Mouse (Mus musculus) layer of hippocampus, adult 2 months (tissue): ENCODE data around the gene Slf1. TPM values are rescaled to one million over a fixed set of nuclear protein-coding genes. Genes with fewer than 3 reads are reported as not detected.
"Not testable (repeated sequence)": the region's sequence is repeated elsewhere in the genome, so short reads cannot be mapped to it uniquely, and the experiment has no call there.

Experiments
- DNase-seq, 2 experiments: peaks; one replicate each; pipeline ENCODE4 v3.0.0; 2022; ENCODE audit warnings: low spot score in 2 of 2
- H3K27ac ChIP-seq: fragments of 200-600 bp; 2 replicates; pipeline ENCODE4 v1.8.1; 2022
- H3K4me3 ChIP-seq: fragments of 200-600 bp; 2 replicates; pipeline ENCODE4 v1.8.1; 2022; ENCODE audit warnings: mild to moderate bottlenecking
- CTCF ChIP-seq: fragments of 200-600 bp; conservative IDR thresholded peaks from 2 replicates; pipeline ENCODE4 v1.8.1; 2022; ENCODE audit warnings: antibody characterized with exemption, mild to moderate bottlenecking, moderate library complexity
- long read RNA-seq, 2 experiments: library from polyadenylated mRNA; stranded (forward); transcript quantifications; one replicate each; pipeline ENCODE4 v2.0.0; 2021; ENCODE audit warnings: borderline mapping rate in 2 of 2
- total RNA-seq, 2 experiments: library from RNA; stranded (reverse); gene quantifications; 2 replicates each; pipeline ENCODE4 v1.2.3; 2021

The Slf1 gene
- total RNA-seq, result 10 to 100 TPM; 16.7 to 17.4 TPM
- long read RNA-seq, experiment 1, partial matches to known transcripts, result 4 of 12 reads
- long read RNA-seq, experiment 1, other reads (novel, unspliced or antisense), result 5 of 12 reads
- long read RNA-seq, experiment 2, partial matches to known transcripts, result 2 of 15 reads
- long read RNA-seq, experiment 2, other reads (novel, unspliced or antisense), result 11 of 15 reads

GRCm38 (mm10) chr13:77134931-77135620 is at the start of gene Slf1, which contains the start of gene 2210408I21Rik:
Slf1 (minus strand) TSS chr13:77135473.
2210408I21Rik (plus strand) TSS chr13:77135540.
- Histone ChIP-seq H3K4me3 (peak within 1 kb of the TSS; percentile 92), H3K27ac (peak within 1 kb of the TSS; percentile 90)

GRCm38 (mm10) chr13:77177931-77178330 is 42.7 kb upstream of the Slf1 start:
- DNase-seq, result no peak
- Histone ChIP-seq H3K27ac (no peak overlapping the region), H3K4me3 (no peak overlapping the region)
- TF ChIP-seq CTCF, result no peak

More at GRCm38 (mm10) chr13:77134931-77135620, at the start of gene Slf1, which contains the start of gene 2210408I21Rik:
- peak; percentile 91 to 92 for DNase-seq
- TF ChIP-seq CTCF, result no peak

GRCm38 (mm10) chr13:77140890-77141289 is 5.6 kb upstream of the Slf1 start:
- no peak for DNase-seq
- TF ChIP-seq CTCF, result no peak
- Histone ChIP-seq H3K27ac (no peak overlapping the region), H3K4me3 (no peak overlapping the region)

DNA sequence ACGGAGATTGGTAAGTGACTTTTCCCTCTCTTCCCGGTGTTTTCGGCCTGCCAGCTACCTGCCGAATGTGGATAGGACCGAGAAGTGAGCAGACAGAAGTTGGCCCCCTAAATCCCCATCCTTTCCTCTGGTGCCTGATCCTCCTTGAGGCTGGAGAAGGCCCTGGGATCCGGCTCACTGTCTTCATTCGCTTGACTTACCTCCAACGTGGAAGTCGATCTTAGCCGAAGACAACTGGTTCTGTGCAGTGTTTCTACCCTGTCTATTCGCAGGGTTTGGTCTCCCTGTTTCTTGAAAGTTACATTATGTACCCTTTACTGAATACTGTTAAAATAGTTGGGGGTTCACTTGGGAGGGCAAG is 328 bp upstream of the Slf1 start:
- no peak for DNase-seq
- Histone ChIP-seq H3K4me3 (peak overlapping the region; percentile 92), H3K27ac (peak overlapping the region; percentile 90)
- TF ChIP-seq CTCF, result no peak

GRCm38 (mm10) chr13:77131132-77131531 is 4.1 kb downstream of the Slf1 start:
- Histone ChIP-seq H3K27ac (no peak overlapping the region), H3K4me3 (no peak overlapping the region)
- no peak for DNase-seq
- no peak for TF ChIP-seq CTCF

GRCm38 (mm10) chr13:77128240-77128639 is 7.0 kb downstream of the Slf1 start:
- DNase-seq, result no peak
- TF ChIP-seq CTCF, result no peak

DNA sequence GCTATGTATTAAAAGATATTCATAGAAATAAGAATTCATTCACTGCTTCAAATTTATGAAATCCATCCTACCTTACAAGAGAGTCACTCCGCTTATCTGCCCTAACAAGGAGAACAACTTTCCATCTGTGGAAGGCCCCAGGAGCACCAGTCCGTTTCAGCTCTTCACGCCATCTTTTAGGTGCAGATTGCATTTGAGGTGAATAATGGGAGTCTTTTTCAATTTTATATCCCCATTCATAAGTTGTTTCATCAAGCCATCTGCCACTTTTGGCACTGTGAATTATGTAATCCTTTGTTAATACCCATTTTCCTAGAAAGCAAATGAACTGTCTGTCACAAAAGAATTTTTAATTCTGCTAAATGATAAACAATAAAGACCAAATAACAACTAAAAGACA is 10.1 kb downstream of the Slf1 start:
- Histone ChIP-seq H3K27ac (no peak overlapping the region), H3K4me3 (no peak overlapping the region)
- DNase-seq, result peak in 1 of 2 experiments; percentile 22
- no peak for TF ChIP-seq CTCF

More at GRCm38 (mm10) chr13:77128240-77128639, 7.0 kb downstream of the Slf1 start:
- Histone ChIP-seq H3K27ac (no peak overlapping the region), H3K4me3 (no peak overlapping the region)

GRCm38 (mm10) chr13:77118695-77119094 is 16.6 kb downstream of the Slf1 start:
- DNase-seq, result no peak
- TF ChIP-seq CTCF, result no peak
- Histone ChIP-seq H3K27ac (no peak overlapping the region), H3K4me3 (no peak overlapping the region)

GRCm38 (mm10) chr13:77107734-77108133 is 27.5 kb downstream of the Slf1 start:
- H3K27ac ChIP-seq, result no peak overlapping the region
- TF ChIP-seq CTCF, result no peak
- DNase-seq, result no peak
- H3K4me3 ChIP-seq, result no peak overlapping the region

- DNase-seq, H3K27ac ChIP-seq, H3K4me3 ChIP-seq: not testable (repeated sequence)
These were observed 42.4 kb downstream of the Slf1 start for GRCm38 (mm10) chr13:77092876-77093275.

- Histone ChIP-seq H3K27ac (no peak overlapping the region), H3K4me3 (no peak overlapping the region)
- TF ChIP-seq CTCF, result no peak
- no peak for DNase-seq
These were observed 63.2 kb downstream of the Slf1 start for GRCm38 (mm10) chr13:77072030-77072429.

GRCm38 (mm10) chr13:77068847-77069246 is 66.4 kb downstream of the Slf1 start:
- no peak overlapping the region for H3K27ac ChIP-seq
- no peak for DNase-seq
- H3K4me3 ChIP-seq, result no peak overlapping the region
- TF ChIP-seq CTCF, result no peak

DNA sequence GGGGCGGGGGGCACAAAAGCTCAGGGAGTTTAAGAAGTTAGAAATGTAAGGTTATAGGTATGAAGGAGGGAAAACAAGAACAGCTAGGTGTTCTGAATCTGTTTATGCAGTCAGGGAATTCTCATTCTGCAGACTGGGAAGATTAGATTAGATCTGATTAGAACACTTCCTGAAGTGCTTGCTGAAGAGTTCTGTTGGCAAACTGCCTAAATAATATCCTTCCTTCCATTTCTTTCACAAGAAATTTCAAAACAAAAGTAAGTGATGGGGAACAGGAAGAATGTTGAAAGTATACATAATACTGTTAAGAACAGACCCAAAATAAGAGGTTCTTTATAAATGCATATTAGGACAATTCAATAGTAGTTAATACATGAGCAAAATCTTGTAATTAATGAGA is 72.1 kb downstream of the Slf1 start:
- DNase-seq, result no peak

DNA sequence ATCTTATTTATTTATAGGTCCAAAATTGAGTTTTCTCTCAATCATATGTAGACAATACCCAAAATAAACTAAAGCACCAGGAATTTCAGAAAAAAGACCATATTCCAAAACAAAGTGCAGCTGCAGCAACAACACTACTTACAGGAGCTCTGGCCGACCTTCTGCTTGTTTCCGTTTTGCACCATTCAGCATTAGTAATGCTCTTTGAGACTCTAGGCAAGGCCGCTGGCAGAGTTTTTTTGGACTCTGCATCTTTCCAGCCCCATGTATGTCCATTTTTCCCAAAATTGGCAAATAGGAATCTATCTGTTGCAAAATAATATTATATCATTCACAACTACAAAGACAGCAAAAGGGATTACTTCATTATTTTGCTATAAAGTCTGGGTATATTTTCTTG is 85.5 kb downstream of the Slf1 start:
- DNase-seq, result no peak
- no peak overlapping the region for H3K4me3 ChIP-seq
- no peak for TF ChIP-seq CTCF
- peak overlapping the region; percentile 40; the same call in 1 of the 2 replicates for H3K27ac ChIP-seq

More for the DNA sequence above, 72.1 kb downstream of the Slf1 start:
- TF ChIP-seq CTCF, result no peak
- H3K4me3 ChIP-seq, result no peak overlapping the region
- H3K27ac ChIP-seq, result no peak overlapping the region
